In genomic region chr5:140800288-140800923, GRCm38 (mm10) we compare ENCODE assay signal across 13 mouse cellular contexts. TPM values are rescaled to one million over a fixed set of nuclear protein-coding genes. Genes with fewer than 3 reads are reported as not detected.
DNase-seq lines count a peak whose midpoint lies in the region; ATAC-seq lines count a peak whose summit lies in the region.
"Had no signal": no experiment of that assay in that cellular context is flagged by ENCODE, and none has a peak within 500 bp of the region (broad histone marks: within the 10 kb centered on the region; RNA-seq: fewer than 3 reads in every experiment).

No protein-coding gene starts in this region.

- no peak for DNase-seq in embryonic facial prominence, embryonic 14.5 days (ENCODE audit: low spot score)
- DNase-seq in embryonic facial prominence, embryonic 10.5 days (ENCODE audit: low spot score) = no peak
- DNase-seq in kidney, adult 18-20 months = no peak
- DNase-seq in NIH3T3 (ENCODE audit: low read depth) = peak; percentile 25
- peak; percentile 72 to 74 for DNase-seq in heart, postnatal 10 days
- no peak for DNase-seq in spleen, adult 18-20 months
- DNase-seq in embryo, embryonic 9.5 days (ENCODE audit: extremely low spot score) = no peak
- DNase-seq: cerebellum, adult 11-12 months had no signal

- 77% methylated on average over 6 of the region's 6 CpGs for WGBS in embryonic facial prominence, embryonic 14.5 days
- 90% methylated on average over 6 of the region's 6 CpGs for WGBS in embryonic facial prominence, embryonic 10.5 days
- 76% methylated on average over 6 of the region's 6 CpGs for WGBS in kidney, embryonic 15.5 days

- H3K36me3 ChIP-seq in embryonic facial prominence, embryonic 14.5 days (ENCODE audit: control insufficient read depth, insufficient read depth, low read length) = no peaks in the 10 kb centered on the region
- no peaks in the 10 kb centered on the region; the same call in 1 of the 2 replicates for H3K36me3 ChIP-seq in embryonic facial prominence, embryonic 10.5 days (replicated peaks)
- H3K36me3 ChIP-seq in kidney, embryonic 15.5 days = no peaks in the 10 kb centered on the region
- H3K36me3 ChIP-seq: midbrain, embryonic 13.5 days; neural tube, embryonic 15.5 days had no signal

- peak; percentile 38; the same call in 1 of the 2 replicates for ATAC-seq in embryonic facial prominence, embryonic 14.5 days (ENCODE audit: low read depth)
- 0 out of 2 replicates have a peak, but pooled peaks have one; percentile 6 for ATAC-seq in kidney, embryonic 15.5 days (replicated peaks; ENCODE audit: low FRiP score)
- ATAC-seq: CD4-positive, CD25-positive, alpha-beta regulatory T cell, adult 4 months; liver, embryonic 12.5 days; midbrain, embryonic 13.5 days had no signal

- H3K4me1 ChIP-seq in embryonic facial prominence, embryonic 14.5 days (ENCODE audit: control insufficient read depth, insufficient read depth, low read length) = peaks cover 17% of the 10 kb centered on the region
- H3K4me1 ChIP-seq in embryonic facial prominence, embryonic 10.5 days = peaks cover 21% of the 10 kb centered on the region
- peaks cover 22% of the 10 kb centered on the region for H3K4me1 ChIP-seq in kidney, embryonic 15.5 days

- H3K4me3 ChIP-seq in embryonic facial prominence, embryonic 14.5 days (ENCODE audit: low read depth, low read length) = no peak overlapping the region
- no peak overlapping the region for H3K4me3 ChIP-seq in embryonic facial prominence, embryonic 10.5 days
- no peak overlapping the region for H3K4me3 ChIP-seq in kidney, embryonic 15.5 days (replicated peaks)
- H3K4me3 ChIP-seq: liver, embryonic 12.5 days; midbrain, embryonic 13.5 days; neural tube, embryonic 15.5 days had no signal

- intact Hi-C loops in heart, postnatal 10 days (cut with DNase I) = no loop called here

- H3K9me3 ChIP-seq in embryonic facial prominence, embryonic 14.5 days (ENCODE audit: control insufficient read depth, low read length) = no peaks in the 10 kb centered on the region
- no peaks in the 10 kb centered on the region for H3K9me3 ChIP-seq in embryonic facial prominence, embryonic 10.5 days
- no peaks in the 10 kb centered on the region for H3K9me3 ChIP-seq in kidney, embryonic 15.5 days (replicated peaks)
- H3K9me3 ChIP-seq: liver, embryonic 12.5 days; midbrain, embryonic 13.5 days; neural tube, embryonic 15.5 days had no signal

- no peak overlapping the region for H3K4me2 ChIP-seq in embryonic facial prominence, embryonic 14.5 days (ENCODE audit: low read depth, low read length)
- no peak overlapping the region for H3K4me2 ChIP-seq in kidney, embryonic 15.5 days
- H3K4me2 ChIP-seq: liver, embryonic 12.5 days; midbrain, embryonic 13.5 days; neural tube, embryonic 15.5 days had no signal

- no peak overlapping the region for H3K9ac ChIP-seq in embryonic facial prominence, embryonic 14.5 days (ENCODE audit: low read depth, low read length)
- no peak overlapping the region for H3K9ac ChIP-seq in kidney, embryonic 15.5 days
- H3K9ac ChIP-seq: liver, embryonic 12.5 days; midbrain, embryonic 13.5 days; neural tube, embryonic 15.5 days had no signal

- no peaks in the 10 kb centered on the region for H3K27me3 ChIP-seq in embryonic facial prominence, embryonic 14.5 days (replicated peaks; ENCODE audit: control insufficient read depth, insufficient read depth, low read length)
- no peaks in the 10 kb centered on the region for H3K27me3 ChIP-seq in embryonic facial prominence, embryonic 10.5 days (replicated peaks; ENCODE audit: low read depth, poor library complexity, severe bottlenecking)
- H3K27me3 ChIP-seq in kidney, embryonic 15.5 days = no peaks in the 10 kb centered on the region
- H3K27me3 ChIP-seq: liver, embryonic 12.5 days; midbrain, embryonic 13.5 days; neural tube, embryonic 15.5 days had no signal

- no peak overlapping the region for H3K27ac ChIP-seq in embryonic facial prominence, embryonic 14.5 days (replicated peaks; ENCODE audit: low read depth, low read length)
- no peak overlapping the region for H3K27ac ChIP-seq in embryonic facial prominence, embryonic 10.5 days (replicated peaks)
- no peak overlapping the region for H3K27ac ChIP-seq in kidney, embryonic 15.5 days
- H3K27ac ChIP-seq: liver, embryonic 12.5 days; midbrain, embryonic 13.5 days; neural tube, embryonic 15.5 days had no signal

RNA-seq across cellular contexts. Expression of gene Gna12, which starts 29.8 kb away (rescaled TPM):
- 23.4 and 28.9 TPM in 2 replicates for polyA plus RNA-seq in embryonic facial prominence, embryonic 14.5 days (2014; fragmentation: Nextera tagmentation; extraction: Ambion mirVana)
- 11.4 and 14.1 TPM in 2 replicates for polyA plus RNA-seq in embryonic facial prominence, embryonic 10.5 days (2016; fragmentation: Nextera tagmentation; extraction: Ambion mirVana)
- 15.9 and 16.1 TPM in 2 replicates for polyA plus RNA-seq in kidney, embryonic 15.5 days (2015; fragmentation: Nextera tagmentation; extraction: Ambion mirVana)
- total RNA-seq in heart, postnatal 10 days (2021) = 10 to 100 TPM; 87.4 to 89.9 TPM

Comparison
In these comparisons a context has a peak if more than half of its experiments do, and no peak if none do; other contexts are left out.
1. DNase-seq: peak in NIH3T3 (single experiment) and heart, postnatal 10 days (2 of 2); none in embryonic facial prominence, embryonic 14.5 days (single experiment), embryonic facial prominence, embryonic 10.5 days (single experiment), kidney, adult 18-20 months (single experiment), spleen, adult 18-20 months (0 of 2) and embryo, embryonic 9.5 days (single experiment).